Mouse (Mus musculus): ENCODE measurements at regions not wholly inside any gene's neighbourhood (a gene's known extent, or its start where the extent isn't known, plus 50 kb on each side); places are given as distances from the start of the nearest gene placed in this dataset.

DNA sequence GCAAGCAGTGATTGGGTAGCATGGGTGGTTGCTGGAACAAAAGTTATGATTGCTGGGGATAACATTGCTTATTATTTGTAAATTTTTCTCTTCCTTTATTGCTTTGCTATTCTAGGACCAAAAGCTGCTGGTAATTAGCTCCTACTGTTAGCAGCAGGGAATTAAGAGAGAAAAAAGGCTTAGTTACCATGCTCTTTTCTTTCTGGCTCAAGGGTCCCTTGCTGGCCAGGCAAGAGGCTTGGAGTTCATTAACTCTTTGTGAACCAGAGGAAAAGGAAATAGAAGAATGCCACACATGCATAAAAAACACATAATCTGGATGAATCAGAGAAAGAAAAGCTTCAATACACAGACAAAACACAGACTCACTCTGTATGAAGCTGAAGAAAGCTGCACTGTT lies 237.1 kb upstream of the Nrsn1 start:
- TF ChIP-seq CHD2 (IDR thresholded peaks at IDR 0.05; ENCODE audit: low read depth, low read length) (no peak), ZC3H11A (IDR thresholded peaks at IDR 0.05; ENCODE audit: borderline replicate concordance, low read depth, low read length) (no peak), HCFC1 (IDR thresholded peaks at IDR 0.05; ENCODE audit: borderline replicate concordance, insufficient read depth, low read length) (no peak), MAFK (IDR thresholded peaks at IDR 0.05; ENCODE audit: insufficient read depth, low read depth, low read length) (no peak)
